Mouse (Mus musculus) colon, adult 2 months (tissue): ENCODE results near the gene Fezf1. TPM values are rescaled to one million over a fixed set of nuclear protein-coding genes. Genes with fewer than 3 reads are reported as not detected.

ENCODE experiments used
- polyA plus RNA-seq: library from polyadenylated mRNA; depleted of rRNA; stranded (reverse); fragments of >200 nt; gene quantifications from 2 replicates; pipeline ENCODE4 v1.2.3, GENCODE M21; 2012; rRNA removed

The Fezf1 gene
- 0.06 TPM in 1 of 2 replicates, not detected in the other for polyA plus RNA-seq

GRCm38 (mm10) chr6:23248313-23249052 lies at the start of gene Fezf1:
Gene Fezf1 (minus strand): TSS chr6:23248362.

Other genes starting within 250 kb of the Fezf1 start
- 0.09 and 0.13 TPM in 2 replicates for gene Aass, start 115.4 kb downstream of the Fezf1 start, polyA plus RNA-seq